Mouse (Mus musculus) limb, embryonic 11.5 days (tissue): ENCODE measurements around the gene Gm49337. TPM values are rescaled to one million over a fixed set of nuclear protein-coding genes. Genes with fewer than 3 reads are reported as not detected.

Experiments used
- ATAC-seq: fragments of 200-750 bp; cut with Nextera tagmentation; 2 replicates; pipeline ENCODE4 v1.8.0; 2017; ENCODE audit warnings: low read depth; ENCODE audit not compliant: insufficient number of reproducible peaks, low FRiP score, low TSS enrichment
- DNase-seq: peaks from one replicate; pipeline ENCODE4 v3.0.0-alpha.2; 2015; ENCODE audit warnings: low spot score
- H3K27ac ChIP-seq: fragments of 300-500 bp; sonication (generic); replicated peaks from 2 replicates; pipeline ENCODE4 v1.5.1; 2014; ENCODE audit warnings: low read depth, mild to moderate bottlenecking, low read length
- H3K27me3 ChIP-seq: fragments of 300-500 bp; sonication (generic); 2 replicates; pipeline ENCODE4 v1.6.1; 2014; ENCODE audit warnings: mild to moderate bottlenecking, low read length, mixed read lengths; ENCODE audit not compliant: control insufficient read depth, insufficient read depth
- H3K36me3 ChIP-seq: fragments of 300-500 bp; sonication (generic); 2 replicates; pipeline ENCODE4 v1.6.1; 2014; ENCODE audit warnings: mild to moderate bottlenecking, low read length, moderate library complexity, mixed read lengths; ENCODE audit not compliant: control insufficient read depth, insufficient read depth
- H3K4me1 ChIP-seq: fragments of 300-500 bp; sonication (generic); 2 replicates; pipeline ENCODE4 v1.6.1; 2014; ENCODE audit warnings: low read length, mixed read lengths; ENCODE audit not compliant: control insufficient read depth, insufficient read depth
- H3K4me2 ChIP-seq: fragments of 300-500 bp; sonication (generic); 2 replicates; pipeline ENCODE4 v1.6.1; 2014; ENCODE audit warnings: low read depth, mild to moderate bottlenecking, moderate library complexity; ENCODE audit not compliant: severe bottlenecking
- H3K4me3 ChIP-seq: fragments of 300-500 bp; sonication (generic); 2 replicates; pipeline ENCODE4 v1.5.1; 2014; ENCODE audit warnings: low read depth, low read length
- H3K9ac ChIP-seq: fragments of 300-500 bp; sonication (generic); 2 replicates; pipeline ENCODE4 v1.6.1; 2014; ENCODE audit warnings: mild to moderate bottlenecking, low read length
- H3K9me3 ChIP-seq: fragments of 300-500 bp; sonication (generic); 2 replicates; pipeline ENCODE4 v1.6.1; 2016; ENCODE audit warnings: low read length; ENCODE audit not compliant: control insufficient read depth
- WGBS: fragments of 180-500 bp; shearing (Covaris S2); extraction: QIAGEN DNeasy Blood & Tissue Kit; methylation state at CpG from one replicate; pipeline ENCODE4 v1.1.7; 2014; 5-methylcytosine and 5-hydroxymethylcytosine counted together
- polyA plus RNA-seq: library from polyadenylated mRNA; unstranded; fragments of >200 nt; fragmentation: Nextera tagmentation; extraction: Ambion mirVana; gene quantifications from 2 replicates; pipeline ENCODE4 v1.2.1, GENCODE M21; 2014

Gene Gm49337
- polyA plus RNA-seq, 1 experiment from 2014 or later, result not detected

- DNase-seq (no peak), ATAC-seq (no peak)
- no peak overlapping the region for H3K4me2 ChIP-seq
- no peak overlapping the region for H3K27ac ChIP-seq
- no peaks in the 10 kb centered on the region for H3K27me3 ChIP-seq
- no peaks in the 10 kb centered on the region for H3K9me3 ChIP-seq
- peaks cover 12% of the 10 kb centered on the region for H3K4me1 ChIP-seq
- 48% methylated on average over 8 of the region's 8 CpGs for WGBS
- H3K36me3 ChIP-seq, result no peaks in the 10 kb centered on the region
- no peak overlapping the region for H3K9ac ChIP-seq
- H3K4me3 ChIP-seq, result no peak overlapping the region
Measured at GRCm38 (mm10) chr4:116165708-116166407, 7.3 kb upstream of the Gm49337 start.

GRCm38 (mm10) chr4:116167404-116167803 lies 5.8 kb upstream of the Gm49337 start, which contains the start of gene Tspan1:
TSS of gene Tspan1 (minus strand) at chr4:116167601.
- H3K9me3 ChIP-seq, result no peaks in the 10 kb centered on the region
- no peak within 1 kb of the TSS for H3K27ac ChIP-seq
- no peak within 1 kb of the TSS for H3K9ac ChIP-seq
- no peak within 1 kb of the TSS for H3K4me3 ChIP-seq
- ATAC-seq, result no peak
- 30% methylated on average over 7 of the region's 7 CpGs for WGBS
- H3K4me2 ChIP-seq, result no peak within 1 kb of the TSS
- no peaks in the 10 kb centered on the region for H3K27me3 ChIP-seq
- H3K36me3 ChIP-seq, result no peaks in the 10 kb centered on the region
- DNase-seq, result no peak
- H3K4me1 ChIP-seq, result peaks cover 12% of the 10 kb centered on the region

GRCm38 (mm10) chr4:116168617-116169352 lies 4.4 kb upstream of the Gm49337 start:
- no peak overlapping the region for H3K27ac ChIP-seq
- H3K36me3 ChIP-seq, result no peaks in the 10 kb centered on the region
- H3K4me1 ChIP-seq, result peaks cover 12% of the 10 kb centered on the region
- WGBS, result 87% methylated on average over 7 of the region's 8 CpGs
- no peak overlapping the region for H3K4me2 ChIP-seq
- no peak overlapping the region for H3K9ac ChIP-seq
- H3K27me3 ChIP-seq, result no peaks in the 10 kb centered on the region
- H3K4me3 ChIP-seq, result no peak overlapping the region
- DNase-seq, result peak; percentile 80
- no peak for ATAC-seq
- no peaks in the 10 kb centered on the region for H3K9me3 ChIP-seq

- no peaks in the 10 kb centered on the region for H3K36me3 ChIP-seq
- H3K27ac ChIP-seq, result no peak overlapping the region
- no peak overlapping the region for H3K4me3 ChIP-seq
- no peaks in the 10 kb centered on the region for H3K9me3 ChIP-seq
- H3K4me1 ChIP-seq, result peaks cover 12% of the 10 kb centered on the region
- no peaks in the 10 kb centered on the region for H3K27me3 ChIP-seq
- no peak overlapping the region for H3K9ac ChIP-seq
- H3K4me2 ChIP-seq, result no peak overlapping the region
- DNase-seq (no peak), ATAC-seq (no peak)
- 78% methylated on average over 3 of the region's 3 CpGs for WGBS
Measured at GRCm38 (mm10) chr4:116169353-116169672, 3.9 kb upstream of the Gm49337 start.

- Histone ChIP-seq H3K4me2 (no peak overlapping the region), H3K9ac (no peak overlapping the region), H3K9me3 (no peaks in the 10 kb centered on the region), H3K4me1 (peaks cover 8% of the 10 kb centered on the region; the same call in 1 of the 2 replicates), H3K36me3 (no peaks in the 10 kb centered on the region), H3K27ac (no peak overlapping the region), H3K27me3 (no peaks in the 10 kb centered on the region), H3K4me3 (no peak overlapping the region)
- 91% methylated on average over 4 of the region's 4 CpGs for WGBS
- DNase-seq (no peak), ATAC-seq (no peak)
Measured at GRCm38 (mm10) chr4:116173752-116174151, 568 bp downstream of the Gm49337 start.

- 49% methylated on average over 6 of the region's 6 CpGs for WGBS
- Histone ChIP-seq H3K4me2 (no peak overlapping the region), H3K27ac (no peak overlapping the region), H3K27me3 (no peaks in the 10 kb centered on the region), H3K4me1 (peaks cover 8% of the 10 kb centered on the region; the same call in 1 of the 2 replicates), H3K9ac (no peak overlapping the region), H3K9me3 (no peaks in the 10 kb centered on the region), H3K4me3 (no peak overlapping the region), H3K36me3 (no peaks in the 10 kb centered on the region)
- ATAC-seq (no peak), DNase-seq (no peak)
Measured at GRCm38 (mm10) chr4:116174466-116175116, 1.4 kb downstream of the Gm49337 start.

GRCm38 (mm10) chr4:116175136-116175535 lies 2.0 kb downstream of the Gm49337 start:
- H3K27ac ChIP-seq, result no peak overlapping the region
- no peak for ATAC-seq
- H3K36me3 ChIP-seq, result no peaks in the 10 kb centered on the region
- no peak overlapping the region for H3K9ac ChIP-seq
- peaks cover 8% of the 10 kb centered on the region; the same call in 1 of the 2 replicates for H3K4me1 ChIP-seq
- no peaks in the 10 kb centered on the region for H3K9me3 ChIP-seq
- no peak overlapping the region for H3K4me2 ChIP-seq
- no peak overlapping the region for H3K4me3 ChIP-seq
- no peaks in the 10 kb centered on the region for H3K27me3 ChIP-seq
- DNase-seq, result no peak

GRCm38 (mm10) chr4:116175711-116176542 lies 2.7 kb downstream of the Gm49337 start:
- Histone ChIP-seq H3K4me1 (peaks cover 8% of the 10 kb centered on the region; the same call in 1 of the 2 replicates), H3K27ac (no peak overlapping the region), H3K9me3 (no peaks in the 10 kb centered on the region), H3K27me3 (no peaks in the 10 kb centered on the region), H3K4me2 (no peak overlapping the region), H3K4me3 (no peak overlapping the region), H3K36me3 (no peaks in the 10 kb centered on the region), H3K9ac (no peak overlapping the region)
- WGBS, result 68% methylated on average over 7 of the region's 7 CpGs
- DNase-seq, result no peak
- no peak for ATAC-seq
